Mouse (Mus musculus): Measurements from ENCODE around the gene Olfr459. TPM values are rescaled to one million over a fixed set of nuclear protein-coding genes. Genes with fewer than 3 reads are reported as not detected.

Gene Olfr459
- total RNA-seq (2015): not detected in 2 replicates
- not detected in 2 replicates for total RNA-seq (2017)

- ATAC-seq (ENCODE audit: poor library complexity, severe bottlenecking): no peak
These were observed at the start of gene Olfr459 for GRCm38 (mm10) chr6:41775077-41775476. TSS of gene Olfr459 (minus strand) at chr6:41775177.

GRCm38 (mm10) chr6:41824086-41824485 is 49.1 kb upstream of the Olfr459 start:
- ATAC-seq (ENCODE audit: poor library complexity, severe bottlenecking): no peak

- no peak for ATAC-seq (ENCODE audit: poor library complexity, severe bottlenecking)
These were observed 11.7 kb upstream of the Olfr459 start for GRCm38 (mm10) chr6:41786700-41787099.

- ATAC-seq (ENCODE audit: poor library complexity, severe bottlenecking): no peak
These were observed 744 bp upstream of the Olfr459 start for GRCm38 (mm10) chr6:41775721-41776120.

GRCm38 (mm10) chr6:41769872-41770271 is 5.1 kb downstream of the Olfr459 start:
- no peak for ATAC-seq (ENCODE audit: poor library complexity, severe bottlenecking)

GRCm38 (mm10) chr6:41764306-41764705 is 10.7 kb downstream of the Olfr459 start:
- no peak for ATAC-seq (ENCODE audit: poor library complexity, severe bottlenecking)

GRCm38 (mm10) chr6:41762370-41762757 is 12.6 kb downstream of the Olfr459 start:
- ATAC-seq (ENCODE audit: poor library complexity, severe bottlenecking): no peak

- ATAC-seq (ENCODE audit: poor library complexity, severe bottlenecking): peak; percentile 82
These were observed 13.1 kb downstream of the Olfr459 start for GRCm38 (mm10) chr6:41761702-41762369.

- ATAC-seq (ENCODE audit: poor library complexity, severe bottlenecking): no peak
These were observed 15.4 kb downstream of the Olfr459 start for GRCm38 (mm10) chr6:41759618-41760017.

GRCm38 (mm10) chr6:41758421-41758820 is 16.6 kb downstream of the Olfr459 start:
- ATAC-seq (ENCODE audit: poor library complexity, severe bottlenecking): no peak

GRCm38 (mm10) chr6:41757199-41757598 is 17.8 kb downstream of the Olfr459 start:
- no peak for ATAC-seq (ENCODE audit: poor library complexity, severe bottlenecking)

- ATAC-seq (ENCODE audit: poor library complexity, severe bottlenecking): no peak
These were observed 20.4 kb downstream of the Olfr459 start for GRCm38 (mm10) chr6:41754626-41755025.

- ATAC-seq (ENCODE audit: poor library complexity, severe bottlenecking): no peak
These were observed 30.1 kb downstream of the Olfr459 start for GRCm38 (mm10) chr6:41744664-41745392.

- ATAC-seq (ENCODE audit: poor library complexity, severe bottlenecking): no peak
These were observed 33.9 kb downstream of the Olfr459 start for GRCm38 (mm10) chr6:41741101-41741500.

- ATAC-seq (ENCODE audit: poor library complexity, severe bottlenecking): no peak
These were observed 40.1 kb downstream of the Olfr459 start for GRCm38 (mm10) chr6:41734719-41735470.

- ATAC-seq (ENCODE audit: poor library complexity, severe bottlenecking): no peak
These were observed 46.9 kb downstream of the Olfr459 start for GRCm38 (mm10) chr6:41727989-41728609.

GRCm38 (mm10) chr6:41721430-41721829 is 53.5 kb downstream of the Olfr459 start:
- no peak for ATAC-seq (ENCODE audit: poor library complexity, severe bottlenecking)
